Comparison of ENCODE assay signal across 20 mouse cellular contexts in genomic region chr14:73891451-73891850, GRCm38 (mm10).
A peak's percentile ranks its signal among the peaks of the same experiment; 100 is the strongest.
DNase-seq lines count a peak whose midpoint lies in the region; ATAC-seq and TF ChIP-seq lines count a peak whose summit lies in the region.
"Had no signal": no experiment of that assay in that cellular context is flagged by ENCODE, and none has a peak within 500 bp of the region (broad histone marks: within the 10 kb centered on the region; RNA-seq: fewer than 3 reads in every experiment).

No protein-coding gene starts in this region.

- no peak for TF ChIP-seq POLR2A in MEL (IDR thresholded peaks at IDR 0.05; ENCODE audit: control insufficient read depth in 1 of 2, insufficient read depth in 1 of 2, low read depth in 1 of 2, low read length in 2 of 2, poor library complexity in 1 of 2)

- no peaks in the 10 kb centered on the region for H3K79me2 ChIP-seq in MEL (ENCODE audit: control insufficient read depth, insufficient read depth, low read length, poor library complexity)

- H3K9ac ChIP-seq in MEL (ENCODE audit: control insufficient read depth, low read depth, low read length, poor library complexity, severe bottlenecking) = no peak overlapping the region
- H3K9ac ChIP-seq: embryonic facial prominence, embryonic 12.5 days; forebrain, embryonic 13.5 days; forebrain, embryonic 15.5 days; forebrain, postnatal 0 days had no signal

- H3K36me3 ChIP-seq in MEL (ENCODE audit: control insufficient read depth in 1 of 2, insufficient read depth in 2 of 2, low read length in 2 of 2) = peaks cover 0 to 15% of the 10 kb centered on the region in 2 experiments; a peak in 2 of 4 replicates
- H3K36me3 ChIP-seq: embryonic facial prominence, embryonic 10.5 days; embryonic facial prominence, embryonic 12.5 days; forebrain, embryonic 15.5 days had no signal

- H3K9me3 ChIP-seq in MEL (replicated peaks; ENCODE audit: insufficient read depth, low read length) = no peaks in the 10 kb centered on the region
- H3K9me3 ChIP-seq: embryonic facial prominence, embryonic 10.5 days; embryonic facial prominence, embryonic 12.5 days; forebrain, embryonic 13.5 days; forebrain, embryonic 15.5 days had no signal

- no peak; a peak in 1 of 4 replicates for TF ChIP-seq EP300 in MEL (IDR thresholded peaks at IDR 0.05; ENCODE audit: low read depth in 1 of 2, low read length in 2 of 2)

- no peaks in the 10 kb centered on the region; a peak in 1 of 4 replicates for H3K27me3 ChIP-seq in MEL (ENCODE audit: control insufficient read depth in 1 of 2, insufficient read depth in 2 of 2, low read length in 2 of 2)
- H3K27me3 ChIP-seq: embryonic facial prominence, embryonic 12.5 days; forebrain, embryonic 13.5 days; forebrain, embryonic 15.5 days had no signal

- intact Hi-C loops in left cerebral cortex, adult 2 months (cut with DNase I) = no loop called here

- no peak for TF ChIP-seq CTCF in MEL (IDR thresholded peaks at IDR 0.05 in 2 of 3, conservative IDR thresholded peaks at IDR 0.05 in 1 of 3; ENCODE audit: control insufficient read depth in 1 of 3, insufficient read depth in 1 of 3, low read depth in 2 of 3, low read length in 3 of 3, poor library complexity in 1 of 3, severe bottlenecking in 1 of 3)
- TF ChIP-seq CTCF in left cerebral cortex, adult 2 months (IDR thresholded peaks at IDR 0.05) = no peak

- peak; percentile 27 for DNase-seq in MEL (ENCODE audit: low read depth, low spot score)
- DNase-seq in right cerebral cortex, adult 2 months (ENCODE audit: low spot score in 2 of 2) = no peak
- no peak for DNase-seq in left cerebral cortex, adult 2 months (ENCODE audit: extremely low spot score in 1 of 2, low spot score in 2 of 2)
- DNase-seq in kidney, adult 11 months = no peak
- DNase-seq: adrenal gland, adult 2 months; adrenal gland, postnatal 14 days; adrenal gland, postnatal 36 days; cerebellum, adult 11-12 months; cerebellum, adult 2 months; cerebellum, adult 9-10 months; cerebellum, postnatal 10 days; cerebellum, postnatal 25 days; forebrain, postnatal 0 days had no signal

- no peak overlapping the region for H3K4me3 ChIP-seq in MEL (ENCODE audit: control insufficient read depth in 1 of 2, insufficient read depth in 1 of 2, low read depth in 2 of 2, low read length in 2 of 2)
- H3K4me3 ChIP-seq in left cerebral cortex, adult 2 months = no peak overlapping the region
- H3K4me3 ChIP-seq: embryonic facial prominence, embryonic 10.5 days; embryonic facial prominence, embryonic 12.5 days; erythroblast, embryonic 14.5 days; forebrain, embryonic 13.5 days; forebrain, embryonic 15.5 days had no signal

- TF ChIP-seq RAD21 in MEL (IDR thresholded peaks at IDR 0.05; ENCODE audit: low read depth, low read length) = no peak

- H3K27ac ChIP-seq in MEL (ENCODE audit: control insufficient read depth, low read depth, low read length) = no peak overlapping the region
- H3K27ac ChIP-seq in left cerebral cortex, adult 2 months = no peak overlapping the region
- H3K27ac ChIP-seq: embryonic facial prominence, embryonic 10.5 days; embryonic facial prominence, embryonic 12.5 days; forebrain, embryonic 13.5 days; forebrain, embryonic 15.5 days had no signal

- peaks cover 9 to 13% of the 10 kb centered on the region in 2 experiments for H3K4me1 ChIP-seq in MEL (ENCODE audit: control insufficient read depth in 1 of 2, insufficient read depth in 2 of 2, low read length in 2 of 2)
- H3K4me1 ChIP-seq: embryonic facial prominence, embryonic 10.5 days; embryonic facial prominence, embryonic 12.5 days; forebrain, embryonic 13.5 days; forebrain, embryonic 15.5 days had no signal

- ATAC-seq in erythroid progenitor cell, adult 5-6 weeks (replicated peaks; ENCODE audit: low FRiP score, poor library complexity, severe bottlenecking) = peak; percentile 73
- ATAC-seq in megakaryocyte-erythroid progenitor cell, adult 5-6 weeks (replicated peaks; ENCODE audit: low FRiP score, low TSS enrichment, poor library complexity, severe bottlenecking) = peak; percentile 60
- ATAC-seq: forebrain, embryonic 13.5 days; forebrain, embryonic 15.5 days; forebrain, postnatal 0 days had no signal

TF ChIP-seq in MEL, 35 proteins besides CTCF, POLR2A, EP300 and RAD21:
- no peak for TF ChIP-seq ETS1 (IDR thresholded peaks at IDR 0.05; ENCODE audit: low read depth, low read length)
- no peak for TF ChIP-seq MYC (IDR thresholded peaks at IDR 0.05; ENCODE audit: low read depth, low read length)
- TF ChIP-seq E2F4 (IDR thresholded peaks at IDR 0.05; ENCODE audit: borderline replicate concordance, low read depth, low read length) = no peak
- no peak for TF ChIP-seq USF1 (IDR thresholded peaks at IDR 0.05; ENCODE audit: low read depth, low read length)
- no peak for TF ChIP-seq GATA1 (IDR thresholded peaks at IDR 0.05; ENCODE audit: low read depth, low read length)
- TF ChIP-seq UBTF (IDR thresholded peaks at IDR 0.05; ENCODE audit: borderline replicate concordance, insufficient read depth, low read depth, low read length) = no peak
- TF ChIP-seq NRF1 (IDR thresholded peaks at IDR 0.05; ENCODE audit: insufficient read depth, low read depth, low read length, poor library complexity, severe bottlenecking) = no peak
- TF ChIP-seq NELFE (IDR thresholded peaks at IDR 0.05; ENCODE audit: low read depth, low read length) = no peak
- TF ChIP-seq HCFC1 (IDR thresholded peaks at IDR 0.05; ENCODE audit: low read depth, low read length) = no peak
- TF ChIP-seq KAT2A (conservative IDR thresholded peaks at IDR 0.05; ENCODE audit: low read depth, low read length) = no peak
TF ChIP-seq in MEL: peak in this region for 0.
